Mouse (Mus musculus) embryo, embryonic 11 days (tissue): ENCODE measurements around the gene Olfr10.
"Not testable (repeated sequence)": the region's sequence is repeated elsewhere in the genome, so short reads cannot be mapped to it uniquely, and the experiment has no call there.

ENCODE experiments used
- DNase-seq: peaks from one replicate; pipeline ENCODE4 v3.0.0-alpha.2; 2015

Gene Olfr10

DNA sequence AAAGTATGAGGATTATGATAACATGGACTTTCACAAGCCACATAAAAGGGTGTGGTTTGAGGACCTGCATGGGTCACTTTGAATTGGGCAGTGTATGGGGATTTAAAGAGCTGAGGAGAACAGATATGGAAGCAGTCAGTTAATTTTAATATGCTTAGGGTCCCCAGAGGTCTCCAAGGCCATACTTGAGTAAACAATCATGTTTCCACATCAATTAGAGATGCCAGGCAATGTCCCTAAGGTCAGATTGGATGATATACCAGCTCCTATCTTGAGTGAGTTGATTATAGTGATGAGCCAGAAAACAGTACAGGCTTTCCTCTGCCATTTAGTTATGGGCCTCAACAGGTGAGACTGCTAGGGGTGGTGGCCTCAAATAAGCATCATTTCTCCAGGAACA is at the start of gene Olfr10:
Gene Olfr10, plus strand, starts transcription at position 301 of the 400 bp plus-strand sequence.
- DNase-seq, result no peak

DNA sequence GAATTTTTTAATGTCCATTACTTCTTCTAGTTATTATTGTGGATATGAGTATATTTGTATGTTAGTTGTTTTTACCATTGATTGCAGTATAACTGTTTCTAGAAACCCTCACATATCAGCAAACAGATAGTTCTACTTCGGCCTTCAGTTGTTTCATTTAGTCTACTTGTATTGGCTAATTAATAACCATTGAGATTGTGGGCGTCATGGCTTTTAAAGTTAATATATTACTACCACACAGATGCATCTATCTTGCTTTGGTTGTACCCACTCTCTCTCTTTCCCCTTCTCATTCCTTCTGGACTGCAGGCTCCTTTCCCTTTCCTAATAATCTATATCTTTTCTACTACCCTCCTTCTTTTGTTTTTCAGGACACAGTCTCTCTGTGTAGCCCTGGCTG is 45.2 kb upstream of the Olfr10 start:
- DNase-seq, result no peak

DNA sequence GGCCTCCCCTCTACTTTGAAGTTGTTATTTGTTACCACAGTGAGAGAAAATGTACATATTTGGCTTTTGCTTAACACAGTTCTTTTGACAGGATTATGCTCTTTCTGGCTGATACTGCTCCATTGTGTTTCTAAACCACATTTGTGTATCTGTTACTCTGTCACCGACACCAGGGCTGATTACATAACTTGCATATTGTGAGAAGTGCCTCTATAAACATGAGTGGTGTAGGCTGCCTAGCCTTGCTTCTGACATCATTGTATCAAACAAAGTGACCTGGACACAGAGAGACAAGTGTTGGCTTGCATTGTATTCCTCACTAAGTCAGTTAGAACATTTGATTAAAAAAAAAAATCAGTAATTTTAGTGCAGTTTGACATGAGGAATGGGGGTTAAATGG is 44.7 kb upstream of the Olfr10 start:
- DNase-seq, result no peak

DNA sequence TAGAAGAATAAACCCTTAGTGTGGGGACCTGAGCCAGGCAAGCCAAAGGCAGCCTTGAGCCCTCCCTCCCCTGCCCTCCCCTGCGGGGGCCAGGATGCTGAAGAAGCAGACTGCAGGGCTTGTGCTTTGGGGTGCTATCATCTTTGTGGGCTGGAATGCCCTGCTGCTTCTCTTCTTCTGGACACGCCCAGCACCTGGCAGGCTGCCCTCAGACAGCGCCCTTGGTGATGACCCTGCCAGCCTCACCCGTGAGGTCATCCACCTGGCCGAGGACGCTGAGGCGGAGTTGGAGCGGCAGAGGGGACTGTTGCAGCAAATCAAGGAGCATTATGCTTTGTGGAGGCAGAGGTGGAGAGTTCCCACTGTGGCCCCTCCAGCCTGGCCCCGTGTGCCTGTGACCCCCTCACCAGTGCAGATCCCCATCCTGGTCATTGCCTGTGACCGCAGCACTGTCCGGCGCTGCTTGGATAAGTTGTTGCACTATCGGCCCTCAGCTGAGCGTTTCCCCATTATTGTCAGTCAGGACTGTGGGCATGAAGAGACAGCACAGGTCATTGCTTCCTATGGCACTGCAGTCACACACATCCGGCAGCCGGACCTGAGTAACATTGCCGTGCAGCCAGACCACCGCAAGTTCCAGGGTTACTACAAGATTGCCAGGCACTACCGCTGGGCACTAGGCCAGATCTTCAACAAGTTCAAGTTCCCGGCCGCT is 43.8 kb upstream of the Olfr10 start:
- no peak for DNase-seq

DNA sequence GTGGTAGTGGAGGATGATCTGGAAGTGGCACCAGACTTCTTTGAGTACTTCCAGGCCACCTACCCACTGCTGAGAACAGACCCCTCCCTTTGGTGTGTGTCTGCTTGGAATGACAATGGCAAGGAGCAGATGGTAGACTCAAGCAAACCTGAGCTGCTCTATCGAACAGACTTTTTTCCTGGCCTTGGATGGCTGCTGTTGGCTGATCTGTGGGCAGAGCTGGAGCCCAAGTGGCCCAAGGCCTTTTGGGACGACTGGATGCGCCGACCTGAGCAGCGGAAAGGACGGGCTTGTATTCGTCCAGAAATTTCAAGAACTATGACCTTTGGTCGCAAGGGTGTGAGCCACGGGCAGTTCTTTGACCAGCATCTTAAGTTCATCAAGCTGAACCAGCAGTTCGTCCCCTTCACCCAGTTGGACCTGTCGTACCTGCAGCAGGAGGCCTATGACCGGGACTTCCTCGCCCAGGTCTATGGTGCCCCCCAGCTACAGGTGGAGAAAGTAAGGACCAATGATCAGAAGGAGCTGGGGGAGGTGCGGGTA is 43.2 kb upstream of the Olfr10 start:
- DNase-seq, result no peak

DNA sequence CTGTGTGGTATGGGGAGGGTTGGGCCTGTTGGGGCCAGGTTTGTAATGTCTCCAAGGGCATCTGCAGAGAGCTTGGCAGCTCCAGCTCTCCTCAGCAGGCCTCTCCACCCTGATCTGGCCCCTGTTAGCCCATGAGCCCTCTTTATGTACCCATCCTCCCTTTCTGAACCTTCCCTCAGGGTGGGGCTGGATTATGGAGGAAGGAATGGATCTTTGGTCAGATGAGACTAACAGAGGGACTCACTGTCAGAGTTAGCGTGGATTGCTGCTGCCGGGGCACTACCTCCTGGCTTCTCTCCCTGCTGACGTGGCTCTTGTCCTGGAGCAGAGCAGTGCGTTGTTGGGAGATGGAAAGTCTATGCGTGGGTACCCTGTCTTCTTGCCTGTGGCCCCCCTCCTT is 42.3 kb upstream of the Olfr10 start:
- no peak for DNase-seq

DNA sequence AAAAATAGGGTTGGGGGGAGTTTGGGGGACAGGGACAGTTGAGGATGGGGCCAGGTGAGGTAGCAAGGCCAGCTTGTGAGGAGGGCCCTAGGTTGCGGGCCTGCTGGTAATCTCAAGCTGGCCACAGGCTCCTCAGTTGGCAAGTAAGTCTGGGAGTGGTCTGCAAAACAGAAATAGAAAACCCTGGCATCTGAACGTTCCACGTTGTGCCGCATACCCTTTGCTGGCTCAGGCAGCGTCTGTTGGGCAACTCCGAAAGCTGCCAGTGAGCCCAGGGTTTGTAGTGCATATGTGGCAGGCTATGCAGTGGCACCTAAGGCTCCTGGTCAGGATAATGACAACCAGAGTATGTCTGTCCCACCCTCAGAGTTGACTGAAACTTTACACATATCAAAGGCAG is 41.4 kb upstream of the Olfr10 start:
- no peak for DNase-seq

DNA sequence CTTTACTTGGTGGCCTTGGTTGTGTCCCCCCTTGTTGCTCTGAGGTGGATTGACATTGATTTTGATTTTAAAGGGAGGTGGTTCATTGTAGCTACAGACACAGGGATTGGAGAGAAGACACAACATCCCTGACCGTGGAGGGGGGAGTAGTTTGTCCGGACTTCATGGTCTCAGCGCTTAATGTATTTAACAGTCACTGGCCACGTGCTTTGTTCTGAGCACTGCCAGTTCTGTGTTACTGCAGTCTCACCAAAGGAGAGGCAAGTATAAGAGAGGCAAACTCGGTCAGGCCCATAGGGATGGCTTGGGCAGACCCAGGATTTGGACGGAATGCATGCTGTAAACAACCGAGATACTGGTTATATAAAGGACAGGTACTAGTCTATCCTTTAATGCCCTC is 40.5 kb upstream of the Olfr10 start:
- DNase-seq, result no peak

DNA sequence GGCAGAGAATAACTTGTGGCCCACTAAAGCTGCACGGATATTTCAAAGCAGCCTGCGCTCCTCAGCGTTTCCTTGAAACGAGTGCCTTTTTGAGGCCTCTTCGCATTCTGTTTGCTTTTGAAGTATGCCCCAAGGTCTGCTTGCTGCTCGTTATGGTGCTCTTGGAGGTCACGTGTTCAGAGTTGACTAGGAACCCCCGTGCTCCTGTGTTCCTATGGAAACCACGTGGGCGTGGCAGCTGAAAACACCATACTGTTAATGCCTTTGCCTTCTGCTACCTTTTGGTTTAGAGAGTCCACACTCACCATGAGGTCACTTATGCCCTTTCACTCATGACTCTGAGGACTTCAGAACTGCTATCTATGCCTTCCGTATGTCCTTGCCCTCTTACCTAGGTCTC is 39.9 kb upstream of the Olfr10 start:
- no peak for DNase-seq

DNA sequence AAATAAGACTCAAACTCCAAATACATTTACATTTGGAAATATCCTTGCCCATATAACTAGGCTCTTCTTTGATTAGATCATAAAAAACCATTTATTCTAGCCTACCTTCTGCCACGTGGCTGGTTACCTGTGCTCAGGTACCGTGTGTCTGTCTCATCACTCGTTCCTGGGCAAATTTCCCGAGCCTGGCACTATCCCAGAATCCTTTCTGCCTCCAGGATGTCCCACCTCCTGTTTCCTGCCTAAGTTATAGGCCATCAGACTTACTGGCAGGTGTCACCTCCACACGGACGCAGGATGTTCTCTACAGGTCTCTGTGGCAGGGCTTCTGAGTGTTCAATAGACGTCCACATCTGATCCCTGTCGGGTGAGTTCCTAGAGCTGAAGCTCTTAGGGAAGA is 39.4 kb upstream of the Olfr10 start:
- DNase-seq, result no peak

DNA sequence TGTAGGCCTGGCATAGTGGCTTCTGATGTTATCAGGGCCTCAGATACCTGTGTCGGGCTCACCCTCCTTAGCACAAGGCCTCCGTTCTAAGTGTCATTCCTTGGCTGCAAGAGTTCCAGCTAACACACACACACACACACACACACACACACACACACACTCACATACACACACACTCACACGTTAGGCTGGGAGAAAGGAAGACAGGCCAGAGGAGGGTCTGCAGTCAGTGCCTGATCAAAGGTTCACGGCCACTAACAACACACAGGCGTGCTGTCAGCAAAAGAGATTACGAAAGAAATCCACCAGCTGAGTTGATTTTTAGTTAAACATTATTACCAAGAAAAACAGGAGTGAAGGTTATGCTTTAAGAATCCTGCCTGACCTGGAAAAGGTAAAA is 37.9 kb upstream of the Olfr10 start:
- DNase-seq, result no peak

DNA sequence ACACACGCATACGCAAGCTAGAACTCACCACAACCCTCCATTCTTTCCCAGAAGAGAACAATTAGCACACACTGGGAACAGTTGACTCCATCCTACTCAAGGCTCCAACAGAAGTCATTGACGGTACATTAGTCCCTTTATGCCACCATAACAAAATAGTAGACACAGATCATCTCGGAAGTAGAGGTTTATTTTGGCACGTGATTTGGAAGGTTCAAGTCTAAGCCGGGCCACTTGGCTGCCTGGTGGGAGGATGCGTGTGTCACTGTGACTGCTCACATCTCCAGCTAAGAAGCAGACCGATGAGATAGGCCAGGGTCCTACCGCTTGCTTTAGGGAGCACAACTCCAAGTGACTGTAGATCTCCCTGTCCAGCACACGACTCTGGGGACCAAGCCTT is 37.2 kb upstream of the Olfr10 start:
- no peak for DNase-seq

DNA sequence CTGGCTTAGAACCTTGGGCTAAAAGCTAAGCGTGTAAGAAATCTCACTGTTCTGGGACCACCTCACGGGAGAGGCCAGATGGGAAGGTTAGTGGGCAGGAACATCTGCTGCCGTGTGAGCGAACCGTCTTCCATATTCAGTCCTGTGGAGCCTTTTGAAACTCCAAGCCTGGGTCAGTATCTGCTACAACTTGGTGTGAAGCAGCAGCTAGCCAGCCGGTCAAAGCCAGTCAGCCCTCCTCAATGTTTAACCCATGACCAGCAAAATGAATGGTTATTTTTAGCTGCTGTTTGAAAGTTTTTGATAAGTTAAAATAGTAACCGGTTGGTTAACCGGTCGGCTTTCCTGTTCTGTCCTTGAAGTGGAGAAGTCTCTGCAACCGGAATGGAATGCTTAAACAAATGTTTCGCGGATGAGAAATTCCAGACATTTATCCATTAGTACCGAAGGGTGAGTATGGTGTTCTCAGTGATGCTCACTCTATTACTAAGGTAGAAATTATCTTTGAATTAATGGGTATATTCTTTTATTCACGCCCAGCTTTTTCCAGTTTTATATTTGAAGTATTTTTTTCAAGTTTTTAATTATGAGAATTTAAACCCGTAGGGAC is 36.5 kb upstream of the Olfr10 start:
- DNase-seq, result no peak

DNA sequence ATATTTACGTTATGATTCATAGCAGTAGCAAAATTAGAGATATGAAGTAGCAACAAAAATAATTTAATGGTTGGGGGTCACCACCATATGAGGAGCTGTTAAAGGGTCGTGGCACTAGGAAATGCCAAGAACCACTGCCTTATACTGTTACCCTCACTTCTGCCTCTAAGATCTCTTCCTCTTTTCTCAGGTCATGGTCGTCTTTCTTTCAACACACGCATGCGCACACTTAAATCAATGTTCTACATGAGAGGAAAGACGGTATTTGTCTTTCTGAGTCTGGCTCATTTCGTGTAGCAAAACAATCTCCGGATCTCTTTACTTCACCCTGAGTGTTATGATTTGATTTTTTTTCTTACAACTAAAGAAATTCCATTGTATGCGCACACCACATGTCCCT is 34.8 kb upstream of the Olfr10 start:
- DNase-seq, result no peak

DNA sequence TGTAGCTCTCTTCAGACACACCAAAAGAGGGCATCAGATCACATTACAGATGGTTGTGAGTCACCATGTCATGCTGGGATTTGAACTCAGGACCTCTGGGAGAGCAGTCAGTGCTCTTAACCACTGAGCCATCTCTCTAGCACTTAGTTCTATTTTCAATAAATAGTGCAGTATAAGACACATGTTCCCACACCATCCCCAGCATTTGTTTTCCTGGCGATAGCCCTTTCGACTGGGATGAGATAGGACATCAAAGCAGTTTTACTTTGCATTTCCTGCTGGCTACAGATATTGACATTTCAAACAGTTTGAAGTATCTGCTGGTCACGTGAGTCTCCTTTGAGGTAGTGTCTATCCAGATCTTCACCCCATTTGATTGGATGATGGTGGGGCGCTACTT is 34.2 kb upstream of the Olfr10 start:
- no peak for DNase-seq

DNA sequence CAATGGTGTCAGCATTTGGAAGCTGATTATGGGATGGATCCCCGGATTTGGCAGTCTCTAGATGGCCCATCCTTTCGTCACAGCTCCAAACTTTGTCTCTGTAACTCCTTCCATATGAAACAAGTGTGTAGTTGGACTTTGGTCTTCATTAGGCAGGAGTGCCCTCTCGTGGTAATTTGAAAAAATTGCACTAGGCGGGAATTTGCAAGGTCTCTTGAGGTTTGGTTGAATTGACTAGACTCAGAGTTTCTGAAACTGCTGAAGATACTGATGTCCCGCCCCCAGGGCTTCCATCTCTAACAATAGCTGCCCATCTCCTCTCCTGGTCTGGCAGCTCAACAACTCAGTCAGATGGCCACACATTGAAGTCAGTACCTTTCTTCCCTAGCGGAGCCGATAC is 33.2 kb upstream of the Olfr10 start:
- peak; percentile 76 for DNase-seq

DNA sequence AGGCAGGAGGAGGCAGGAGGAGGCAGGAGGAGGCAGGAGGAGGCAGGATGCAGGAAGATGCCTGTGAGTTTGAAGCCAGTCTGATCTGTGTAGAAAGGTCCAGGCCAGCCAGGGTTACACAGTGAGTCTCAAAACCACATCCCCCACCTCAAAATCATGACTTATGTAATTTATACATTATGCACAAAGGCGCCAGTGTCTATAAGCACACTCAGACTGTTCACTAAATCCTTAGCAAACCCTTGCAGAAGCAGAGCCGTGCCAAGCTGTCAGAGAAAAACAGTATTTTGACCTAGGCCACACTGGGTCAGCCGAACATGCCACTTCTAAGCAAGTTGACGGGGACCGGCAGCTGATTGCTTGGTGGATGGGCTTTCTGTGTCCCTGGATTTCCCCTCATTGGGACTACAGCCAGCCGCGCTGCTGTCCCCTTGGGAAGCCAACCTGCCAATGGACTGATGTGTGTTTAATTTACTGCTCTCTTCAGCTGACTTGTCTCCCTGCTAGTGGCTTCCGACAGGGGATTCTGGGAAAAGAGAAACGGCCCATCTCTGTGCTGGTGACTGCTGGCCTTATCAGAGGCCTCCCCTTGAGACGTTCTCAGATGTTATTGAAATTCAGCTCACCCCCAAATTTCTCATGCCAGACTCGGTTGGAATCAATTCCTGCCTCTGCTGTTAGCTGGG is 30.6 kb upstream of the Olfr10 start:
- DNase-seq, result peak; percentile 7

DNA sequence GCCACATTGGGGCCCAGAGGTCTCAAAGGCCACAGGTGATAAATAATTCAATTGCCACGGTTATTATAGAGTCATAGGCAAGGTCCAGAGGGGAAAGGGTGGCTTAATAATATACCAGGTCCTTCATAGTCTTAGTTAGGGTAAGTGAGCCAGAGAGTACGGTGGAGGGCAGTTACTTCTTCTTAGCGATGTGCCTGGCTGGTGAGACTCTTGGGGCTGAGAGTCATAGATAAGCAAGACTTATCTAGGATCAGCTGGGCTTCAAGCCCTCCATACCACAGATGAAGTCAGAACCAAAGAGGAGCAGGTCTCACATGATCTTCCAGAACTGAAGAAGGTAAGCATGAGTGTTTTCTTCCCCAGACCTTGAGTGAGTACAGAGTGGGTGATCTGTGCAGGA is 26.3 kb upstream of the Olfr10 start, which contains the start of gene Olfr1393:
Gene Olfr1393, plus strand, starts transcription at position 83 of the 400 bp plus-strand sequence.
- no peak for DNase-seq

DNA sequence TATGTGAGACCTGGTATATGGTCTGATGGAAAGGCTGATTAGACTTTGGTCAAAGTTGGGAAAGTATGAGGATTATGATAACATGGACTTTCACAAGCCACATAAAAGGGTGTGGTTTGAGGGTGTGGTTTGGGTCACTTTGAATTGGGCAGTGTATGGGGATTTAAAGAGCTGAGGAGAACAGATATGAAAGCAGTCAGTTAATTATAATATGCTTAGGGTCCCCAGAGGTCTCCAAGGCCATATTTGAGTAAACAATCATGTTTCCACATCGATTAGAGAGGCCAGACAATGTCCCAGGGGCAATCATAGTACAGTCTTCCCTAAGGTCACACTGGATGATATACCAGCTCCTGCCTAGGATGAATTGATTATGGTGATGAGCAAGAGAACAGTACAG is 19.6 kb upstream of the Olfr10 start, which contains the start of gene Olfr1392:
Gene Olfr1392, plus strand, starts transcription at position 301 of the 400 bp plus-strand sequence.
- not testable (repeated sequence) for DNase-seq

DNA sequence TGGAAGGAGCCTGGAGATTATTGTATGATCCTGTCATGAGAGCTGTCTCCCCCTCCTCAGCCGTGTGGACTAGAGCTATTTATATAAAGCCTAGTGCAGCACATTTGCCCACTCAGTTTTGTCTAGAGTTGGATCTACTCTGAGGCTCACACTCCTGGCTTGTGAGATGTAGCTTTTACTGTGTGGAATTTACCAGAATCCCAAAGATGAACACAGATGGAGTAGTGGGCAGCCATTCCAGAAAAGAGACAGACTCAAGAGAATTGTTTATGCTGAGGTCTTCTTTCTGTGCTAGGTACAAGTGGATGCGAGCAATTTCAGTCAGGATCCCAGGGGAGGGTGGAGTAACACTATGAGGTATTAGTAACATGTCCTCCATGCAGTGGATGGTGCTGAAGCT is 17.3 kb upstream of the Olfr10 start:
- no peak for DNase-seq

DNA sequence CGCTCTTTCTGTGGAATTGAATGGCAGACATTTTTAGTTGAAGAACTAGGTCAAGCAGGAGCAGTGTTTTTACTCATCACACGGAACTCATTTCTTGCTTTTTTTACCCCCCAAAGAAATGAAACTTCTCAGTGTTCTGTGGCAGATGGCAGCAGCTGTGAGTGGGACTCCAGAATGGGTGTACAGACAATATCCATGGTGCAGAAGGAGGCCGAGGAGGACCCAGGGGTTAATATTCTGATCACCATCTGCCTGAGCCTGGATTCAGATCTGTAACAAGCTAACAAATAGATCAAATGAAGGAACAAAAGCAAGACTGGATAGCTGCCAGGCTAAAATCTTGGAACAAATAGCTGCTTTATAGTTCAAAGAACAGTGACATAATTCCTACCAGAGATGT is 11.8 kb upstream of the Olfr10 start:
- DNase-seq, result no peak

DNA sequence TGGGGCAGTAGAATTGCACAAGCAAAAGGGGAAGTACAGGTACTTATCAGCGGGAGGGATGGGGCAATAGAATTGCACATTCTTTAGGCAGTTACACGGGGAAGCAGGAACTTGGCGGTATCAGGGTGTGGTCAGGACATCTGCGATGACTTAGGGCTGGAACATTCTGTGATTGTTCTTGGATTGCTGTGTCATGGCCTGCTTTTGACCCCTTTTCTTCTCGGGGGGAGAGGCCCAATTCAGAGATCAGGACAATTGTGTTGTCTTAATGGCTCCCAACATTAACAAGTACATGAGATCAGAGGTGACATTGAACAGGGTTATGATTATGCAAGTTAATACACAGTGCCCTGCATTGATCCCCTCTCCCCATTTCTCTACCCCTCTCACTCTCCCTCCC is 4.0 kb downstream of the Olfr10 start:
- not testable (repeated sequence) for DNase-seq

DNA sequence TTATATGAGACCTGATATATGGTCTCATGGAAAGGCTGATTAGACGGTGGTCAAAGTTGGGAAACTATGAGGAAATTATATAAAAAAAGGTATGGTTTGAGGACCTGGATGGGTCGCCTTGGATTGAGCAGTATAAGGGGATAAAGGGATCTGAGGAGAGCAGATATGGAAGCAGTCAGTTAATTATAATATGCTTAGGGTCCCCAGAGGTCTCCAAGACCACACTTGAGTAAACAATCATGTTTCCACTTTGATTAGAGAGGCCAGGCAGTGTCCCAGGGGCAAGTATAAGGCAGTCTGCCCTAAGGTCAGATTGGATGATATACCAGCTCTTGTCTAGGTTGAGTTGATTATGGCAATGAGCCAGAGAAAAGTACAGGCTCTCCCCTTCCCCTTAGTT is 17.9 kb downstream of the Olfr10 start, which contains the start of gene Olfr1391:
Gene Olfr1391, plus strand, starts transcription at position 301 of the 400 bp plus-strand sequence.
- no peak for DNase-seq

DNA sequence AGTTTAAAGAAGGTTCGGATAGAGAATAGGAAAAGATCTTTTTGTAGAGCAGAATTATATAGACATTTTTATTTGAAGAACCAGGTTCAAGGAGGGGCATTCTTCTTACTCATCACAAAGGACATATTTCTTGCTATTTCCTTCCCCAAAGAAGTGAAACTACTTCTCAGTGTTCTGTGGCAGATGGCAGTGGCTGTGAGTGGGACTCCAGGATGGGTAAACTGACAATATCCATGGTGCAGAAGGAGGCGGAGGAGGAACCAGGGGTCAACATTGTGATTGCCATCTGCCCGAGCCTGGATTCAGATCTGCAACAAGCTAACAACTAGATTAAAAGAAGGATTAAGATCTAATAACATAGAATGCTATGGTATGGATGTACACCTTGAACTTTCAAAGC is 22.2 kb downstream of the Olfr10 start:
- no peak for DNase-seq
